Mouse (Mus musculus) hindbrain, embryonic 11.5 days (tissue): ENCODE results near the gene Atp6v1d. TPM values are rescaled to one million over a fixed set of nuclear protein-coding genes. Genes with fewer than 3 reads are reported as not detected.

Experiments used
- ATAC-seq: fragments of 200-750 bp; cut with Nextera tagmentation; 2 replicates; pipeline ENCODE4 v1.8.0; 2017; ENCODE audit warnings: mild to moderate bottlenecking, moderate TSS enrichment, moderate library complexity; ENCODE audit not compliant: low FRiP score
- DNase-seq: peaks from one replicate; pipeline ENCODE4 v3.0.0-alpha.2; 2015; ENCODE audit warnings: low spot score
- H3K27ac ChIP-seq: fragments of 300-500 bp; sonication (generic); 2 replicates; pipeline ENCODE4 v1.5.1; 2014; ENCODE audit warnings: mild to moderate bottlenecking, low read depth, low read length
- H3K27me3 ChIP-seq: fragments of 300-500 bp; sonication (generic); 2 replicates; pipeline ENCODE4 v1.6.1; 2014; ENCODE audit warnings: mild to moderate bottlenecking, low read length, moderate library complexity, mixed read lengths; ENCODE audit not compliant: control insufficient read depth, insufficient read depth
- H3K36me3 ChIP-seq: fragments of 300-500 bp; sonication (generic); 2 replicates; pipeline ENCODE4 v1.6.1; 2014; ENCODE audit warnings: mild to moderate bottlenecking, low read length, moderate library complexity, mixed read lengths; ENCODE audit not compliant: control insufficient read depth, insufficient read depth
- H3K4me1 ChIP-seq: fragments of 300-500 bp; sonication (generic); replicated peaks from 2 replicates; pipeline ENCODE4 v1.6.1; 2014; ENCODE audit warnings: low read length, mixed read lengths; ENCODE audit not compliant: control insufficient read depth, insufficient read depth
- H3K4me2 ChIP-seq: fragments of 300-500 bp; sonication (generic); replicated peaks from 2 replicates; pipeline ENCODE4 v1.6.1; 2014; ENCODE audit warnings: mild to moderate bottlenecking, low read depth, low read length
- H3K4me3 ChIP-seq: fragments of 300-500 bp; sonication (generic); 2 replicates; pipeline ENCODE4 v1.5.1; 2014; ENCODE audit warnings: low read depth, low read length
- H3K9ac ChIP-seq: fragments of 300-500 bp; sonication (generic); 2 replicates; pipeline ENCODE4 v1.6.1; 2014; ENCODE audit warnings: low read depth, low read length
- H3K9me3 ChIP-seq: fragments of 300-500 bp; sonication (generic); 2 replicates; pipeline ENCODE4 v1.6.1; 2016; ENCODE audit warnings: low read length; ENCODE audit not compliant: control insufficient read depth
- WGBS: fragments of 180-500 bp; shearing (Covaris S2); extraction: QIAGEN DNeasy Blood & Tissue Kit; methylation state at CpG from one replicate; pipeline ENCODE4 v1.1.7; 2014; 5-methylcytosine and 5-hydroxymethylcytosine counted together
- polyA plus RNA-seq: library from polyadenylated mRNA; unstranded; fragments of >200 nt; fragmentation: Nextera tagmentation; extraction: Ambion mirVana; gene quantifications from 2 replicates; pipeline ENCODE4 v1.2.1, GENCODE M21; 2014

Atp6v1d gene
- polyA plus RNA-seq, 1 experiment from 2014 or later = 115 TPM

- H3K4me2 ChIP-seq = no peak overlapping the region
- no peak for DNase-seq
- no peak overlapping the region for H3K4me3 ChIP-seq
- H3K27me3 ChIP-seq = no peaks in the 10 kb centered on the region
- no peak for ATAC-seq
- H3K4me1 ChIP-seq = no peaks in the 10 kb centered on the region
- whole genome bisulfite sequencing = 83% methylated on average over 2 of the region's 2 CpGs
- no peaks in the 10 kb centered on the region for H3K36me3 ChIP-seq
- no peaks in the 10 kb centered on the region; the same call in 1 of the 2 replicates for H3K9me3 ChIP-seq
- H3K9ac ChIP-seq = no peak overlapping the region
- H3K27ac ChIP-seq = no peak overlapping the region
These were observed 29.7 kb upstream of the Atp6v1d start for GRCm38 (mm10) chr12:78891149-78891548.

DNA sequence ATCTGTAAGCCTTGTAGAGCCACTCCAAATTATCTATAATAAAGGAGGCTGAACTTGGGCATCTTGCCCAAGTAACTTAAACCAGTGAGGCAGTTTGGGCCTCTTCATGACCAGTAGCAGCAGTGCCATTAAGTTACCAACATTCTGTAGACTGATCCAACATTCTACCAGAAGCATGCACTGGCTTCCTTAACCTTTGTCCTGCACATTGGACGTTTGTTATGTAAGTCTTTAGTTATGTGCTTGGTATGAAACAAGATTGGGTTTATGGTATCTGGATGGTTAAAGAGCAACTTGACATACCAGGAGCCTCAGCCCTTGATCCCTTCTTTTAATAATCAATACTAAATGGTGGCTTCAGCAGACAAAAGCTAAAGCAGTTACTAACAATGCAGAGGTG lies 28.6 kb upstream of the Atp6v1d start:
- 64% methylated on average over 1 of the region's 1 CpGs for WGBS
- no peaks in the 10 kb centered on the region for H3K36me3 ChIP-seq
- no peak overlapping the region for H3K4me2 ChIP-seq

GRCm38 (mm10) chr12:78874581-78874980 lies 13.1 kb upstream of the Atp6v1d start:
- ATAC-seq = no peak
- no peak overlapping the region for H3K27ac ChIP-seq
- WGBS = 94% methylated on average over 3 of the region's 3 CpGs

More for the DNA sequence above, 28.6 kb upstream of the Atp6v1d start:
- DNase-seq (no peak), ATAC-seq (no peak)
- no peak overlapping the region for H3K9ac ChIP-seq
- no peaks in the 10 kb centered on the region for H3K27me3 ChIP-seq
- H3K4me1 ChIP-seq = no peaks in the 10 kb centered on the region
- no peak overlapping the region for H3K4me3 ChIP-seq
- no peaks in the 10 kb centered on the region; the same call in 1 of the 2 replicates for H3K9me3 ChIP-seq
- H3K27ac ChIP-seq = no peak overlapping the region

GRCm38 (mm10) chr12:78868115-78868514 lies 6.7 kb upstream of the Atp6v1d start:
- 87% methylated on average over 1 of the region's 1 CpGs for WGBS
- Histone ChIP-seq H3K4me1 (no peaks in the 10 kb centered on the region), H3K36me3 (no peaks in the 10 kb centered on the region), H3K27ac (no peak overlapping the region), H3K4me2 (no peak overlapping the region), H3K9ac (no peak overlapping the region), H3K9me3 (no peaks in the 10 kb centered on the region), H3K27me3 (no peaks in the 10 kb centered on the region), H3K4me3 (no peak overlapping the region)
- DNase-seq (no peak), ATAC-seq (no peak)

More at GRCm38 (mm10) chr12:78874581-78874980, 13.1 kb upstream of the Atp6v1d start:
- no peaks in the 10 kb centered on the region for H3K27me3 ChIP-seq
- DNase-seq = no peak
- H3K4me2 ChIP-seq = no peak overlapping the region
- H3K9me3 ChIP-seq = no peaks in the 10 kb centered on the region
- peaks cover 7% of the 10 kb centered on the region; the same call in 1 of the 2 replicates for H3K36me3 ChIP-seq
- no peak overlapping the region for H3K9ac ChIP-seq
- H3K4me1 ChIP-seq = no peaks in the 10 kb centered on the region
- H3K4me3 ChIP-seq = no peak overlapping the region

GRCm38 (mm10) chr12:78865434-78865833 lies 4.0 kb upstream of the Atp6v1d start:
- no peaks in the 10 kb centered on the region for H3K36me3 ChIP-seq
- no peaks in the 10 kb centered on the region; the same call in 1 of the 2 replicates for H3K4me1 ChIP-seq
- WGBS = 100% methylated on average over 1 of the region's 1 CpGs
- no peak overlapping the region for H3K4me2 ChIP-seq
- no peak overlapping the region for H3K9ac ChIP-seq
- H3K9me3 ChIP-seq = no peaks in the 10 kb centered on the region
- no peak overlapping the region for H3K4me3 ChIP-seq
- H3K27ac ChIP-seq = no peak overlapping the region
- DNase-seq (peak; percentile 21), ATAC-seq (no peak)
- no peaks in the 10 kb centered on the region for H3K27me3 ChIP-seq

DNA sequence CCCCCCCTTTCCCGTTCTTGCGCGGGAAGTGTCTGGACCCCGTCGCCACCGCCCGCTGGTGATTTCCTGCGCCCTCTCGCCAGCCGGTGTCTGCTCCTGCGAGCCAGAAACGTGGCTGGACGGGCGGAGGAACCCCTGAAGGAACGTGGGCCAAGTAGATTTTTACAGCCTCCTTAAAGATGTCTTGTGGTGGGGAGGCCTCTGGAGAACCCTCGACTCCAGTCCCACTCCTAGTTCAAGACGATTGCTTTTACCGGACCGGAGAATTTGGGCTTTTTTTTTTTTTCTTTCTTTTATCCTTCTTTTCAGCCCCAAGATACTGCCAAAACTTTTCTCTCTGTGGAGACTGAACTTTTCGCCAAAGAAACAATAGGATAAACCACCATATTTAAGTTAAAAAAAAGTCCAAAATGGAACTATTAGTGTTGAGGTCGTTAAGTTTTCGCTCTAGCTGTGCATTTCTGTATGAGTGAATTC lies 854 bp upstream of the Atp6v1d start:
- H3K4me2 ChIP-seq = peak overlapping the region; percentile 70
- no peaks in the 10 kb centered on the region; the same call in 1 of the 2 replicates for H3K4me1 ChIP-seq
- ATAC-seq = no peak
- H3K36me3 ChIP-seq = no peaks in the 10 kb centered on the region
- peak overlapping the region; percentile 83 for H3K9ac ChIP-seq
- H3K9me3 ChIP-seq = no peaks in the 10 kb centered on the region
- H3K27me3 ChIP-seq = no peaks in the 10 kb centered on the region
- DNase-seq = peak; percentile 8
- WGBS = 0% methylated on average over 22 of the region's 22 CpGs
- peak overlapping the region; percentile 70 for H3K27ac ChIP-seq
- H3K4me3 ChIP-seq = peak overlapping the region; percentile 84

DNA sequence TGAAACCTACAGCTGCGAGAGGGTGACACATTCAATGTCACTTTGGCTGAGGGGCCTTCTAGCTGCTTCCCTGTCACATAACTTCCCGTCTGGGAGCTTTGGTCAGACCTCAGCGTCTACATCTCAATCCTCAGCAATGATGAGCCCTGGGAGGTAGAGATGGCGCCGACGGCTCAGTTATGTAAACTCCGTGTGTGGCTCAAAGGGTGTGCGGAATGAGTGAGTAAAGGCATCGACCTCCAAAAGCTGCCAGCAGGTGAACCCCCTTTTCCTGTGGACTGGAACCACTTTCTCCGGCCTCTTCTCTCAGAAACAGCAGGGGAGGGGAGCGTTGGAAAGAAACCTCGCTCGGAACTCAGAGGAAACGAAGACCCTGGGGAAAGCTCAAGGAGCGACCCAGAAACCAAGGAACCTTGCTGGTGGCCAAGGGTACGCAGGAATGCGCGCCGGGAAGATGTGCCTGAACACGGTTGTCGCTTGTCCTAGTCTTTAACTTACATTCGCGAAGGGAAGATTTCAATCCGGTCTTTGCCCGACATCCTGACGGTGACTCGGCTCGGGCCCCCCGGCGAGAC lies 430 bp downstream of the Atp6v1d start:
- no peak for DNase-seq
- Histone ChIP-seq H3K4me3 (peak overlapping the region; percentile 63), H3K36me3 (no peaks in the 10 kb centered on the region), H3K4me2 (peak overlapping the region; percentile 67), H3K9ac (peak overlapping the region; percentile 66), H3K9me3 (no peaks in the 10 kb centered on the region), H3K27me3 (no peaks in the 10 kb centered on the region), H3K27ac (no peak overlapping the region), H3K4me1 (no peaks in the 10 kb centered on the region; the same call in 1 of the 2 replicates)
- 2% methylated on average over 30 of the region's 30 CpGs for WGBS
- ATAC-seq = peak; percentile 58

GRCm38 (mm10) chr12:78848246-78848645 lies 13.2 kb downstream of the Atp6v1d start:
- Histone ChIP-seq H3K9me3 (no peaks in the 10 kb centered on the region), H3K27me3 (no peaks in the 10 kb centered on the region), H3K36me3 (0 out of 2 replicates have a peak, but pooled peaks cover 5% of the 10 kb centered on the region), H3K27ac (no peak overlapping the region), H3K4me3 (no peak overlapping the region), H3K4me2 (no peak overlapping the region), H3K9ac (no peak overlapping the region), H3K4me1 (no peaks in the 10 kb centered on the region)
- DNase-seq (no peak), ATAC-seq (no peak)
- 89% methylated on average over 4 of the region's 4 CpGs for WGBS

GRCm38 (mm10) chr12:78842429-78842828 lies 19.0 kb downstream of the Atp6v1d start:
- H3K27ac ChIP-seq = no peak overlapping the region
- DNase-seq = no peak
- H3K27me3 ChIP-seq = no peaks in the 10 kb centered on the region
- H3K9me3 ChIP-seq = no peaks in the 10 kb centered on the region
- no peak overlapping the region for H3K9ac ChIP-seq
- H3K4me3 ChIP-seq = no peak overlapping the region
- whole genome bisulfite sequencing = 97% methylated on average over 1 of the region's 1 CpGs
- peaks cover 3% of the 10 kb centered on the region; the same call in 1 of the 2 replicates for H3K36me3 ChIP-seq
- no peak for ATAC-seq
- H3K4me2 ChIP-seq = no peak overlapping the region
- H3K4me1 ChIP-seq = no peaks in the 10 kb centered on the region
